Mouse (Mus musculus) forebrain, embryonic 10.5 days (tissue): ENCODE data around the gene Nmur1. TPM values are rescaled to one million over a fixed set of nuclear protein-coding genes. Genes with fewer than 3 reads are reported as not detected.

Experiments
- DNase-seq: peaks from one replicate; pipeline ENCODE4 v3.0.0-alpha.2; 2017; ENCODE audit warnings: low spot score; ENCODE audit errors: extremely low spot score
- H3K27ac ChIP-seq: fragments of 300-500 bp; sonication (generic); 2 replicates; pipeline ENCODE4 v1.5.1; 2016; ENCODE audit warnings: mild to moderate bottlenecking
- H3K27me3 ChIP-seq: fragments of 300-500 bp; sonication (generic); 2 replicates; pipeline ENCODE4 v1.6.1; 2016; ENCODE audit warnings: mild to moderate bottlenecking; ENCODE audit not compliant: poor library complexity, severe bottlenecking
- H3K36me3 ChIP-seq: fragments of 300-500 bp; sonication (generic); replicated peaks from 2 replicates; pipeline ENCODE4 v1.6.1; 2016; ENCODE audit warnings: mild to moderate bottlenecking, moderate library complexity
- H3K4me1 ChIP-seq: fragments of 300-500 bp; sonication (generic); 2 replicates; pipeline ENCODE4 v1.6.1; 2016
- H3K4me3 ChIP-seq: fragments of 300-500 bp; sonication (generic); 2 replicates; pipeline ENCODE4 v1.5.1; 2016; ENCODE audit warnings: mild to moderate bottlenecking, moderate library complexity
- H3K9me3 ChIP-seq: fragments of 300-500 bp; sonication (generic); 2 replicates; pipeline ENCODE4 v1.6.1; 2016; ENCODE audit warnings: mild to moderate bottlenecking, moderate library complexity
- WGBS: fragments of 180-500 bp; shearing (Covaris S2); methylation state at CpG from one replicate; pipeline ENCODE4 v1.1.7; 2016; 5-methylcytosine and 5-hydroxymethylcytosine counted together
- polyA plus RNA-seq: library from polyadenylated mRNA; unstranded; fragments of >200 nt; fragmentation: Nextera tagmentation; extraction: Ambion mirVana; gene quantifications from 2 replicates; pipeline ENCODE4 v1.2.1, GENCODE M21; 2016

Gene Nmur1
- polyA plus RNA-seq, 1 experiment from 2014 or later: 0.27 TPM

DNA sequence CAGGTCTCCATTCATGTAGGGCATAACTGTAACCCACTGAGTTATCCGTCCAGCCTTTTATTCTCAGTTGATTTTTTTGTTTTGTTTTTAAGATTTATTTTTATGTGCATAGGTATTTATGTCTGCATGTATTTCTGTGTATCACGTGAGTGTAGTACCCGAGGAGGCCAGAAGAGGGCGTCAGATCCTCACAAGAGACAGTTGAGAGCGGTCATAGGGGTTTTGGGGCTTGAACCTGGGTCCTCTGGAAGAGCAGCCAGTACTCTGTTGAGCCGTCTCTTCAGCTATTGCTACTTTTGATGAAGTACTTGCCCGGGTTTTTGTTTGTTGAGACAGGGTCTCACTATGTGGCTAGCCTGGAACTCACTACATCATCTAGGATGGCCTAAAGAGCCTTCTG lies 30.1 kb downstream of the Nmur1 start:
- Histone ChIP-seq H3K4me1 (peaks cover 17% of the 10 kb centered on the region), H3K9me3 (no peaks in the 10 kb centered on the region), H3K27ac (no peak overlapping the region), H3K27me3 (no peaks in the 10 kb centered on the region), H3K4me3 (no peak overlapping the region), H3K36me3 (no peaks in the 10 kb centered on the region)
- no peak for DNase-seq
- 73% methylated on average over 7 of the region's 7 CpGs for WGBS

DNA sequence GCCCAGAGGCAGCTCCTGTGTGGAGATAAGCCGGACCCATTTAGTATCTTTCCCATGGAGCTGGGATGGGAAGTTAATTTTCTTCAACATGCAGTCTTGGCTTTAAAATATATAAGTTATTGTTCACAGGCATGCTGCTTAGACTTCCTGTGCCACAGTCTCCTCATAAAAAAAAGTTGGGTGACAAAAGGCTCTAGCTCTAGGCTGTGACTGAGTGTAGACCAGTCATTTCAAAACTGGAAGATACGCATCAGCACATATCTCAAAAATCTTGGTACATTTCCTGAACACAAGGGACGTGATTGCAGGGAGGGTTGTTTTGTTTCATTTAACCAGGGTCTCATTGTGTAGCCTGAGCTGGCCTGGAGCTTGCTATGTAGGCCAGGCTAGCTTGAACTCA lies 31.8 kb downstream of the Nmur1 start:
- Histone ChIP-seq H3K27ac (no peak overlapping the region), H3K27me3 (no peaks in the 10 kb centered on the region), H3K36me3 (no peaks in the 10 kb centered on the region), H3K4me3 (no peak overlapping the region), H3K4me1 (peaks cover 18% of the 10 kb centered on the region), H3K9me3 (no peaks in the 10 kb centered on the region)
- WGBS: 93% methylated on average over 3 of the region's 3 CpGs
- DNase-seq: no peak

DNA sequence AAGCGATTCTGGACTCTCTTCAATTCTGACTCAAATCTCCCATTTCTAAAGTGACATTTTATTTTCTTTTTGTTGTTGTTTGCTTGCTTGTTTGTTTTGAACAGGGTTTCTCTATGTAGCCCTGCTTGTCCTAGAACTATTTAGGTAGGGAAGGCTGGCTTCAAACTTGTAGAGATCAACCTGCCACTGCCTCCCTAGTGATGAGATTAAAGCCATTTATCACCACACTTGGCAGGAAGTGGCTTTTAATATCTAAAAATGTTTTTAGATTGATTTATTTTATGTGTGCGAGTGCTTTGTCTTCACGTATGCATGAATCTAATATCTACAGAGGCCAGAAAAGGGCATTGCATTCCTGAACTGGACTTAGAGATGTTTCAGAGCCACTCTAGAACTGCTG lies 32.8 kb downstream of the Nmur1 start:
- Histone ChIP-seq H3K27me3 (no peaks in the 10 kb centered on the region), H3K9me3 (no peaks in the 10 kb centered on the region), H3K36me3 (no peaks in the 10 kb centered on the region), H3K4me1 (peaks cover 12% of the 10 kb centered on the region), H3K4me3 (no peak overlapping the region), H3K27ac (no peak overlapping the region)
- WGBS: 94% methylated on average over 3 of the region's 3 CpGs
- DNase-seq: no peak

DNA sequence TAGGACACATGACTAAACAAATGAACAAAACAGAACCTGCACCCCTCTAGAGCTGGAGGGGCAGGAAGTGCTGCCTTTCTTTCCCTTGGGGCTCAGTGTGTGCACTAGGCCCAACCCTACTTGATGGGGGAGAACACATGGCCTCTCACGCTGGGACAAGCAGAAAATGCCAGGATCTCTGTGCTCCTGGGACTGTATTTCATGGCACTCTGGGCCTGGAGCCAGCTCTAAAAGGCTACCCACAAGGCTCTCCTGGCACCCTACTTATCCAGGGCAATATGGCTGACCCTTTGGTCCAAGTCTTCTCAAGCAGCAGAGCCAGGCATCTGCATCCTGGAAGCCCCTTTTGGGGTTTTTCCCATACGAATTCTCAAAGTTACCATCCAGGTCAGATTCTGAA lies 34.6 kb downstream of the Nmur1 start:
- DNase-seq: no peak

DNA sequence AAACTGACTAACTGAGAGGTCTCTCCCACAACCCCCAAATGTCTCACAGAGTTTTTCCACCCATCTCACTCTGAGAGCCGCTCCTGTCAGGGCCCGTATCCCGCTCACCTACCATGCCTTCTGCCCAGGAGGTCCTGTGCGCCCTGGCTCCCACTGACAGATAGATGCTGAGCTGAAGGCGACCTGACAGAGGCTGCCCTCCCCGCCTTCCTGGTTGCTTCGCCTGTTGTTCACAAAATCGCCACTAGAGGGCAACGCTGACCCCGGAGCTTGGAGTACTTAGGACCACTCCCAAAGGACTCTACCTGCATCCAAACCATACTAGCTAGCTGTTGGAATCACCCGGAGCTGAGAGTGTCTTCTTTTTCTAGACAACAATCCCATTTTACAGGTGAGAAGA lies 36.8 kb downstream of the Nmur1 start:
- peaks cover 5% of the 10 kb centered on the region; the same call in 1 of the 2 replicates for H3K4me1 ChIP-seq
- no peak overlapping the region for H3K4me3 ChIP-seq
- DNase-seq: peak; percentile 79
- no peaks in the 10 kb centered on the region for H3K36me3 ChIP-seq
- H3K9me3 ChIP-seq: no peaks in the 10 kb centered on the region
- WGBS: 4% methylated on average over 11 of the region's 11 CpGs
- peaks cover 4% of the 10 kb centered on the region; the same call in 1 of the 2 replicates for H3K27me3 ChIP-seq
- no peak overlapping the region for H3K27ac ChIP-seq

More for the DNA sequence above, 34.6 kb downstream of the Nmur1 start:
- Histone ChIP-seq H3K27ac (no peak overlapping the region), H3K4me3 (no peak overlapping the region), H3K36me3 (no peaks in the 10 kb centered on the region), H3K9me3 (no peaks in the 10 kb centered on the region), H3K27me3 (peaks cover 4% of the 10 kb centered on the region; the same call in 1 of the 2 replicates), H3K4me1 (peaks cover 5% of the 10 kb centered on the region; the same call in 1 of the 2 replicates)
- 83% methylated on average over 2 of the region's 2 CpGs for WGBS

DNA sequence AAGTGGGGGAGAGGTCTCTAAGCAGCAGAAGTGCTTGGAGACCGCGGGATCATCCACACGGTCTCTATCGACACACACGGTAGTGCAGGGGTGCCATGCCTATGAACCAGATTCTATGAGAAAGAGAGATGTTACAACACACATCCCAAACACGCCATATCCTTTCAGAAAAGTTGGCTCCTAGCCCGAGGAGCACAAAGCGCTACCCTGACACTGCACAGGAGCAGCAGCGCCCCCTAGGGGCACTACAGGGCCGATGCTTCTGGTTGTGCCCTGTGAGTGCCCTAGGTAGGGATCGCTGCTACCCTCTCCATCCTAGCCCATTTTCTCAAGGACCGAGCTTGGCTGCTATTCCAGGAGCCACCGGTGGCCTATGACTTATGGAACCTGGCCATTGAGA lies 45.0 kb downstream of the Nmur1 start:
- DNase-seq: peak; percentile 34
- peak overlapping the region; percentile 11; the same call in 1 of the 2 replicates for H3K4me3 ChIP-seq
- peaks cover 8% of the 10 kb centered on the region; the same call in 1 of the 2 replicates for H3K4me1 ChIP-seq
- 44% methylated on average over 13 of the region's 13 CpGs for WGBS
- no peaks in the 10 kb centered on the region for H3K27me3 ChIP-seq
- peak overlapping the region; percentile 26; the same call in 1 of the 2 replicates for H3K27ac ChIP-seq
- H3K36me3 ChIP-seq: no peaks in the 10 kb centered on the region
- H3K9me3 ChIP-seq: no peaks in the 10 kb centered on the region

DNA sequence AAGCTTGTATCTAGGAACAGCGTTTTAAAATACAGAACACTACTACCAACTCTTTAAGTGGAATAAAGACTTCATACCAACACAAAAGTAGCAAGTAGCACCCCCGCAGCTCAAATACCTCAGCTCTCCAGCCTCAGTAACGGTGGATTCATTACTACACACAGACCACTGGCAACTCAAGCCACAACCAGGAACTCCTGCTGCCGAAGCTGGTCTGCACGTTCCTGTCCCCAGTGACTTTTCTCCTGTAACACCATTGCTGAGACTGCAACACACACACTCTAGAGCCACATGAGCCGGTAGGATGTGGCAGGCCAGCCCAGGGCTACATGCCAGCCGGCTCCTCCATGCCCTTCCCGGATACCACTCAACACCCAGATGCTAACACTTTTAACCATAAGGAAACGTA lies 46.9 kb downstream of the Nmur1 start:
- no peak overlapping the region for H3K27ac ChIP-seq
- H3K4me3 ChIP-seq: no peak overlapping the region
- 84% methylated on average over 9 of the region's 9 CpGs for WGBS
- H3K4me1 ChIP-seq: peaks cover 8% of the 10 kb centered on the region; the same call in 1 of the 2 replicates
- H3K9me3 ChIP-seq: no peaks in the 10 kb centered on the region
- H3K36me3 ChIP-seq: no peaks in the 10 kb centered on the region
- H3K27me3 ChIP-seq: no peaks in the 10 kb centered on the region
- no peak for DNase-seq

DNA sequence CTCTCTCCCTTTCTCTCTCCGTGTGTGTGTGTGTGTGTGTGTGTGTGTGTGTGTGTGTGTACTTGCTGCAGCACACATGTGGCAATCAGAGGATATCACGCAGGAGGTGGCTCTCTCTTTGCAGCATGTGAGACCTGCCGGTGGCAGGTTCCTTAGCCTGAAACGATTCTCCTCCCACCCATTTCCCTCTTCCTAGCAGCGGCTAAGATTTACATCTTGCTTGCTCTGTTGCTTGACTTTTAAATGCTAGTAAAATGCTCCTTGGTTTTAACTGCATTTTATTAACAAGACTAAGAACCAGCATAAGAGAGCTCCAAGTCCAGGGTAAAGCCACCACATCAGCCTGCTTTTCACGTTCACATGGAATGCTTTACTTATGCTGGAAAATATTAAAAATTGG lies 47.4 kb downstream of the Nmur1 start:
- Histone ChIP-seq H3K4me3 (no peak overlapping the region), H3K36me3 (no peaks in the 10 kb centered on the region), H3K27ac (no peak overlapping the region), H3K27me3 (no peaks in the 10 kb centered on the region), H3K9me3 (no peaks in the 10 kb centered on the region), H3K4me1 (peaks cover 8% of the 10 kb centered on the region; the same call in 1 of the 2 replicates)
- DNase-seq: no peak
- 86% methylated on average over 6 of the region's 6 CpGs for WGBS

DNA sequence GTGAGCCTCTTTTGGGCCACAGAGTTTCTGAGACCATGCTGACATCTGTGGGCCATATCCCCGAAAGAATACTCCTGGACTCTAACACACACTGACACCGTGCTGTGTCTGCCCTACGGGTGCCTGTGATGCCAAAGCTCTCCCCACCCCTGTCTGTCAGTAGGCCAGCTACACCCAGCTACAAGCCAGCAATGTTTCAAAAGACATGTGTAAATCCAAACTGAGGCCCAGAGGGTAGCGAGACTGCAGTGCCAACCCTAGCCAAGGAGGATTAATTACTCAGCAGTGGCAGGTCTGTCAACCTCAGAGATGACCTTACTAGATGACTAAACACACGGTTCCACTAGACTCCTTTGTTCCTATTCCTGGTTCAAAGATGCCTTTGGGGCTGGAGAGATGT lies 49.7 kb downstream of the Nmur1 start:
- WGBS: 86% methylated on average over 5 of the region's 5 CpGs
- no peak for DNase-seq
- Histone ChIP-seq H3K27me3 (no peaks in the 10 kb centered on the region), H3K4me1 (peaks cover 8% of the 10 kb centered on the region; the same call in 1 of the 2 replicates), H3K4me3 (no peak overlapping the region), H3K27ac (no peak overlapping the region), H3K9me3 (no peaks in the 10 kb centered on the region), H3K36me3 (no peaks in the 10 kb centered on the region)

DNA sequence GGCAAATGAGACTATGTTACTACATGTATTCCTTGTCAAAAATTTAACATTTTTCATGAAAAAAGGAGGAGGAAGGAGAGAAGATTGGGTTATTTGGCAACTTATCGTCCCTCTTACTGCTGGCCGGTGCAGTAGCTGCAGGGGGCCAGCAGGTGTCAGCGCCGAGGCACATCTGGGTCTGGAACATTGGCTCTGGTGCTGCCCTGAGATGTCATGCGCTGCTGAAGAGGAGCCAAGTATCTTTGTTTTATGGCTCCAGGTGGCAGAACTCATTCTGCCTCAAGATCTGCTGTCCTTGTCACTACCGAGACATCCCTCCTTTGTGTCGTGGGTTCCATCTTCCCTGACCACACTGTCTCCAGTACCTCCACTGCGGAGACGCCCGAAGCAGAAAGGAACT lies 54.0 kb downstream of the Nmur1 start:
- peaks cover 10% of the 10 kb centered on the region; the same call in 1 of the 2 replicates for H3K36me3 ChIP-seq
- 54% methylated on average over 10 of the region's 10 CpGs for WGBS

DNA sequence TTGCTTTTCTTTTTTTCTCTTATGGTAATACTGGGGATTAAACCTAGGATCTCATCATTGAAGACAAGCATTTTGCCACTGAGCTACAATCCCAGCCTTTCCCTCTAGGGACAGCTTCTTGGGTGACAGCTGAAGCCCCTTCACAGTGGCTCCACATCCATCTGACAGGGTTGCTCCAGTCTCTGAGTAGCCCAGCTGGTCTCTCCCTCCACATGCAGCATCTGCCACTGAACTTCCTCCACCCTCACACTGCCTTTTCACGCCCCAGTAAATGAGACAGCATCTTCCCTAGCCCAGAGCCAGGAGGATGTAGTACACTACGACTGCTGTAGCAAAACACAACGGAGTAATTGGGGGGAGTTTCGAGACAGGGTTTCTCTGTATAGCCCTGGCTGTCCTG lies 57.9 kb downstream of the Nmur1 start:
- Histone ChIP-seq H3K4me3 (no peak overlapping the region), H3K36me3 (peaks cover 10% of the 10 kb centered on the region; the same call in 1 of the 2 replicates), H3K4me1 (no peaks in the 10 kb centered on the region), H3K27me3 (no peaks in the 10 kb centered on the region), H3K9me3 (no peaks in the 10 kb centered on the region), H3K27ac (no peak overlapping the region)
- WGBS: 79% methylated on average over 4 of the region's 4 CpGs
- DNase-seq: no peak

More for the DNA sequence above, 54.0 kb downstream of the Nmur1 start:
- Histone ChIP-seq H3K9me3 (no peaks in the 10 kb centered on the region), H3K4me3 (no peak overlapping the region), H3K4me1 (no peaks in the 10 kb centered on the region), H3K27me3 (no peaks in the 10 kb centered on the region), H3K27ac (no peak overlapping the region)
- no peak for DNase-seq

DNA sequence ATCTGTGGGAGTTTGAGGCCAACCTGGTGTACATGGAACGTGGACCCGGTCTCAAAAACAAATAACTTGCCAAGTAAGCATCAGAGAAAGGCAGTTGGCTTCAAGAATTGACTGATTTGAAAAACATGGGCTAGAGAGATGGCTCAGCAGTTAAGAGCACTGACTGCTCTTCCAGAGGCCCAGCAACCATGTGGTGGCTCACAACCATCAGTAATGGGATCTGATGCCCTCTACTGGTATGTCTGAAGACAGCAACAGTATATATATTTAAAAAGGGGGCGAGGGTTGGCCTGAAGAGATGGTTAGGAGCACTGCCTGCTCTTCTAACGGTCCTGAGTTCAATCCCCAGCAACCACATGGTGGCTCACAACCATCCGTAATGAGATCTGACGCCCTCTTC lies 62.4 kb downstream of the Nmur1 start:
- H3K27ac ChIP-seq: no peak overlapping the region
- 11% methylated on average over 6 of the region's 6 CpGs for WGBS
- DNase-seq: peak; percentile 26
- H3K4me3 ChIP-seq: no peak overlapping the region
- no peaks in the 10 kb centered on the region for H3K9me3 ChIP-seq
- H3K27me3 ChIP-seq: no peaks in the 10 kb centered on the region
- peaks cover 13% of the 10 kb centered on the region for H3K4me1 ChIP-seq
- peaks cover 6% of the 10 kb centered on the region; the same call in 1 of the 2 replicates for H3K36me3 ChIP-seq

DNA sequence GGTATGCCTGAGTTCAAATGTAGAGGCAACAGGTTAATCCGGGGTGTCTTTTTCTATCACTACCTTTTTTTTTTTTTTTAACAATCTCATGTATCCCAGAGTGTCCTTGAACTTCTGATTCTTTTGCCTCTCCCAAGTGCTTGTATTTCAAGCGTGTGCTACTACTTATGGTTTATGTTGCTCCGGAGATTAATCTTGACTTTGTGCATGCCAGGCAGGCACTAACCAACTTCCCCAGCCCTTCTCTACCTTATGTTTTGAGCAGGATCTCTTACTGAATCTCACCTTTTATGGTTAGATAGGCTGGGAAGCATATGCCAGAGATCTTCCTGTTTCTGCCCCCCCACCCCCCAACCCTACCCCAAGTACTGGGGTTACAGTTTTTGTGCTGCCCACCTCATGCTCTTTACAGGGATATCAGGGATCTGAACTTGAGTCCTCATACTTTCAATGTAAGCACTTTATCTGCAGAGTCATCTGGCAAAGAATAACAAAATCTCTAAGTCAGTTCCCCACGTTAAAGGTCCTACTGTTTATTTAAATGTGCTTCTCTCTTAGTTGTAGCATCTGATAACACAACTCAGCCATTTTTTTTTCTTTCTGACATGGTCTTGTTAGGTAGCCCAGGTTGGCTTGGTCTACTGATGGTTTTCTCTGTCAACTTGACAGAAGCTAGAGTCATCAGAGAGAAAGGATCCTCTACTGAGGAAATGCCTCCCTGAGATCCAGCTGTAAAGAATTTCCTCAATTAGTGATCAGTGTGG lies 64.0 kb downstream of the Nmur1 start:
- 92% methylated on average over 4 of the region's 4 CpGs for WGBS
- Histone ChIP-seq H3K36me3 (peaks cover 11% of the 10 kb centered on the region), H3K4me3 (no peak overlapping the region), H3K9me3 (no peaks in the 10 kb centered on the region), H3K4me1 (peaks cover 25% of the 10 kb centered on the region), H3K27ac (no peak overlapping the region), H3K27me3 (no peaks in the 10 kb centered on the region)
- no peak for DNase-seq
